Mouse (Mus musculus): ENCODE measurements at regions not wholly inside any gene's neighbourhood (a gene's known extent, or its start where the extent isn't known, plus 50 kb on each side); places are given as distances from the start of the nearest gene placed in this dataset.

DNA sequence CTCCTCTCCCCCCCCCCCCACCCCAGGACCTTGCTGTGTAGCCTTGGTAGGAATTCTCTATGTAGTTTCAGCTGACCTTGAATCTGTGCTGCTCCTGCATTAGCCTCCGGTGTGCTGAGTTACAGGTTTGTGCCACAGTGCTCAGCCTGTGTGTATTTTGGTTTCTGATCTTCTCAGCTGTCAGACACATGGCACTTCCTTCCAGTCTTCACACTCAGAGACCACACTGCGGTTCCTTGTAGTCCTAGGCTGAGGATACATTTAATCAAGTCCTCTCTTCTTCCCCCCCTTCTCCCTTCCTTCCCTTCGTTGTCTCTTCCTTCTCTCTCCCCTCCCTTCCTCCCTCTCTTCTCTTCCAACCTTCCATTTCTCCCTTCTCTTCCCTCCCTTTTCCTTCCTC, 77.7 kb upstream of the Fbxo11 start:
- Histone ChIP-seq H3K27me3 (ENCODE audit: control insufficient read depth) (no peaks in the 10 kb centered on the region), H3K36me3 (ENCODE audit: control insufficient read depth) (no peaks in the 10 kb centered on the region), H3K4me3 (replicated peaks) (no peak overlapping the region), H3K4me1 (ENCODE audit: control insufficient read depth) (no peaks in the 10 kb centered on the region), H3K9me3 (ENCODE audit: control insufficient read depth, low read length) (no peaks in the 10 kb centered on the region)
- TF ChIP-seq TAL1 (IDR thresholded peaks at IDR 0.05; ENCODE audit: low read length) = no peak
- no peak for TF ChIP-seq GATA1 (IDR thresholded peaks at IDR 0.05; ENCODE audit: low read length)

DNA sequence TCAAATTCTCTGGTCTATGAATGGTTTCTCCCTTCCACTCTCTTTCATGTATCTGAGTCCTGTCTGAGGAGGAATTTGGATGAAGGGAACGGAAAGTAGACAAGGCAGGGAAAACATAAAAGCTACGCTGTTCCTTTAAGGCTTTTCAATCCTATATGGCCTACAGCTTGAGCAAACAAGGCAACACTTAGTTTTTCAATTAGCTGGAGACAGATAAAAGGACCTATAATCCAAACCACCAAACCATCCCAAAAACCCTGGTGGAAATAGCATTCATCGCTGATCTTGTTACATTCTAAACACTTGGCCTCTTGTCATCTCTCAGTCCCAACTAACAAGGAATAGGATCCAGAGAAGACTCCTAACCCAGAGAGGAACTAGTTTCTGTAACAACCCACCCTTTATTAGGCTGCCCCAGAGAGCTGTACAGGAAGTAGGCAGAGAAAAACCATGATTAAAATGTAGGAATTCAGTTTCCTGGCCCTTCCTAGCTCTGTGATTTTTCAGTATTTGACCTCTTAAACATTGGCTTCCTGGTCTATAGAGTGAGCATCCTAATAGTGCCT, 78.4 kb upstream of the Fbxo11 start:
- Histone ChIP-seq H3K36me3 (ENCODE audit: control insufficient read depth) (no peaks in the 10 kb centered on the region), H3K9me3 (ENCODE audit: control insufficient read depth, low read length) (no peaks in the 10 kb centered on the region), H3K4me3 (replicated peaks) (no peak overlapping the region), H3K27me3 (ENCODE audit: control insufficient read depth) (no peaks in the 10 kb centered on the region), H3K4me1 (ENCODE audit: control insufficient read depth) (no peaks in the 10 kb centered on the region)
- TF ChIP-seq TAL1 (IDR thresholded peaks at IDR 0.05; ENCODE audit: low read length) (no peak), GATA1 (IDR thresholded peaks at IDR 0.05; ENCODE audit: low read length) (no peak)

DNA sequence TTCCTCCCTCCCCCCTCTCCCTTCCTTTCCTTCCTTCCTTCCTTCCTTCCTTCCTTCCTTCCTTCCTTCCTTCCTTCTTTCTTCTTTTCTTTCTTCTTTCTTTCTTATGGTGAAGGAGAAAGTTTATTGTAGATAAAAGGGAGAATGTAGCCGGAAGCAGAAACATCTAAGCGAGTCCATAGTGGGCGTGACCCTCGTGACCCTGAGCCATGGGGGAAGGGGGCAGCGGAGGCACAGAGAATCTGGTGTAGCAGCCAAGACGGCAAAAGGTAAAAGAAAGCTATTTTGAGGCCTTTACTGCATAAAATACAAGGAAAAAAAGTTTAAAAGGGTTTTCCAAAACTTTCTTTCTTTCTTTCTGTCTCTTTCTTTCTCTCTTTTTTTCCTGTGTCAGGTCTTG, 93.5 kb upstream of the Fbxo11 start:
- Histone ChIP-seq H3K36me3 (ENCODE audit: control insufficient read depth) (no peaks in the 10 kb centered on the region), H3K9me3 (ENCODE audit: control insufficient read depth, low read length) (no peaks in the 10 kb centered on the region; the same call in 1 of the 2 replicates), H3K4me3 (replicated peaks) (no peak overlapping the region), H3K4me1 (ENCODE audit: control insufficient read depth) (no peaks in the 10 kb centered on the region), H3K27me3 (ENCODE audit: control insufficient read depth) (peaks cover 4% of the 10 kb centered on the region; the same call in 1 of the 2 replicates)
- no peak for TF ChIP-seq GATA1 (IDR thresholded peaks at IDR 0.05; ENCODE audit: low read length)
- no peak for TF ChIP-seq TAL1 (IDR thresholded peaks at IDR 0.05; ENCODE audit: low read length)

DNA sequence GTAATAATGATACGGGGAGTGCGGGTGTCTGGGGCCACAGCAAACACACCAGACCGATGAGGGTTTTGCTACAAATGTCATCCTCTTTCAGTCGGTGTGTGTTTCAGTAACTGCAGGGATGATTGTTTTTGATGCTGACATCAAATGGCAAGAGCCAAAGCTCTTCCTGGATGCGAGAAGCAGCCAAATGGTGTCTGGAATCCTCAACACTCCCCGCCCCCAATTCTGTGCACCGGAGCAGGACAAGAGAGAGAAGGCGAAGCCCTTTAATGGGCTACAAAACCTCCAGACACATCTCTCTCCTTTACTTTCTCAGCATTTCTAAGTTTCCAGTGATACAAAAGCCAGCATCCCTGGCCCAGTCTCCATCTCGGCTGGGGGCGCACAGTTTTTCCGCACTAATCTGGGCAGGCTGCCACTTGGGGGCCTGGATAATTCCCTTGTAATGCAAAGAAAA, 94.1 kb upstream of the Fbxo11 start:
- Histone ChIP-seq H3K9me3 (ENCODE audit: control insufficient read depth, low read length) (no peaks in the 10 kb centered on the region; the same call in 1 of the 2 replicates), H3K4me1 (ENCODE audit: control insufficient read depth) (no peaks in the 10 kb centered on the region), H3K27me3 (ENCODE audit: control insufficient read depth) (peaks cover 4% of the 10 kb centered on the region; the same call in 1 of the 2 replicates), H3K4me3 (replicated peaks) (no peak overlapping the region), H3K36me3 (ENCODE audit: control insufficient read depth) (no peaks in the 10 kb centered on the region)
- no peak for TF ChIP-seq GATA1 (IDR thresholded peaks at IDR 0.05; ENCODE audit: low read length)
- TF ChIP-seq TAL1 (IDR thresholded peaks at IDR 0.05; ENCODE audit: low read length) = no peak

DNA sequence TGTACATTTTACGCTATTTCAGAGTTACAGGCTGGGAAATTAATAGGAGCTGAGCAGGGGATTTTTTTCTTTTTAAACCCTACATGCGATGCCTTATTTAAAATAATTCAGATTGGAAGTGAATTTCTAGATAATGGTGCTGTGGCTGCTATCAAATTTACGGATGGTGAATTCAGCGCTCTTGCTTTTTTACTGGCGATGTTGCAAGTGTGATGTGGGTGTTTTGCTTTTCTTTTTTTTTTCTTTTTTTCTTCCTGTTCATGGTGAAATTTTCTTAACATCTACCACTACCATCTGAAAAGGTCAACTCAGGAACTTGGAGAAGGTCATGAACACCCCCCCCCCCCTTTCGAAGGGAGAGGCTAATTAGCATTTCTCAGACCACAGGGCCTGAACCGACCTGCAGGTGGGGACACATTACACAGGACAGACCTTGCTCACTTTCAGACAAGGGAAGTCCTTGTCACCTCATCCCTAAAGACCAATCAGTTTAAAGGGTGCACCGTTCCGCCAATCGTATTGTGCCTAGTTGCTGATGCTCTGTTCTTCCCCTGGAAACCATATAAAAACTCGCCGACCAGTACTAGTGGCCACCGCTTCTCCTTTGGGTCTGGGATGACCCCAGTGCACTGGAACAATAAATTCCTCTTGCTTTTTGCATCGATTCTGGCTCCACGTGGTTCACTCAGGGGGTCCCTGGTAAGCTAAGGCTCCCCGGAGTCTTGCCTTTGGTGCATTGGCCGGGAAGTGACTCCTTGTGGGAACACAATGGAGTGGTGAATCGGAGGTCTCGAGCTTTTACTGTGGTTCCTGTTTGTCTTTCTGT, 95.0 kb upstream of the Fbxo11 start:
- Histone ChIP-seq H3K27me3 (ENCODE audit: control insufficient read depth) (peaks cover 4% of the 10 kb centered on the region; the same call in 1 of the 2 replicates), H3K9me3 (ENCODE audit: control insufficient read depth, low read length) (no peaks in the 10 kb centered on the region; the same call in 1 of the 2 replicates), H3K36me3 (ENCODE audit: control insufficient read depth) (no peaks in the 10 kb centered on the region), H3K4me1 (ENCODE audit: control insufficient read depth) (no peaks in the 10 kb centered on the region), H3K4me3 (replicated peaks) (no peak overlapping the region)
- no peak for TF ChIP-seq GATA1 (IDR thresholded peaks at IDR 0.05; ENCODE audit: low read length)
- TF ChIP-seq TAL1 (IDR thresholded peaks at IDR 0.05; ENCODE audit: low read length) = no peak

DNA sequence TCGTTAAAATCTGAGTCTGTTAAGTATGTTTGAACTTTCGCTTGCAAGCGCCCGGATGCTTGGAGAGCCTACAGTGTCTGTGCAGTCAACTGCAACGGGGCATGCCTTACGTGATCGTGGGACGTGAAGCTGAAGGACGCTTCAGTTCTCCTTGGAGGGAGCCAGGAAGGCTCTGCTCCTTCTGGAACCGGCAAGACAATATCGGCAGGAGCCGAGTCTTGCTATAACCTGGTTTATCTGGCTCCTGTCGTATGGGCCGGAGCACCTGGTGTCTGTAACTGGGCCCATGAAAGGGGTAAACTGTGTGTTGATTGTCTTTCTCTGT, 95.5 kb upstream of the Fbxo11 start:
- Histone ChIP-seq H3K36me3 (ENCODE audit: control insufficient read depth) (no peaks in the 10 kb centered on the region), H3K9me3 (ENCODE audit: control insufficient read depth, low read length) (no peaks in the 10 kb centered on the region; the same call in 1 of the 2 replicates)
- TF ChIP-seq GATA1 (IDR thresholded peaks at IDR 0.05; ENCODE audit: low read length) (no peak), TAL1 (IDR thresholded peaks at IDR 0.05; ENCODE audit: low read length) (no peak)

DNA sequence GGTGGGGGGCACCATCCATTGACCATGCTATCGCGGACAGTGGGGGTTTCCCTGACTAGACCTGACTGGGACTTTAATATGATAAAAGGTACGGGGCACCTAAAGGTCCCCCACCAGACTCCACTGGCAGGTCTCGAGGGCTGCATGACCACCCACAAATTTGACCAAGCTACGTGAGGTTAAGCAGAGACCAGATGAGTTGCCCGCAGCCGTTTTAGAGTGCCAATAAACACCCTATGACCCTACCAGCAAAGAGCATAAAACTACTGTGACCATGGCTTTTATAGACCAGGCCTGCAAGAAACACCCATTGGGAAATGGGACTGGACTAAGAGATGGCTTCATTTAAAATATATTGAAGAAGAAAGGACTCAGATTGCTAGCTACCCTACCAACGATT, 96.7 kb upstream of the Fbxo11 start:
- no peak overlapping the region for H3K4me3 ChIP-seq (replicated peaks)
- no peaks in the 10 kb centered on the region for H3K4me1 ChIP-seq (ENCODE audit: control insufficient read depth)
- peaks cover 4% of the 10 kb centered on the region; the same call in 1 of the 2 replicates for H3K9me3 ChIP-seq (ENCODE audit: control insufficient read depth, low read length)
- no peak for TF ChIP-seq TAL1 (IDR thresholded peaks at IDR 0.05; ENCODE audit: low read length)
- TF ChIP-seq GATA1 (IDR thresholded peaks at IDR 0.05; ENCODE audit: low read length) = no peak
- no peaks in the 10 kb centered on the region for H3K36me3 ChIP-seq (ENCODE audit: control insufficient read depth)
- peaks cover 4% of the 10 kb centered on the region; the same call in 1 of the 2 replicates for H3K27me3 ChIP-seq (ENCODE audit: control insufficient read depth)

More for the DNA sequence above, 95.5 kb upstream of the Fbxo11 start:
- Histone ChIP-seq H3K4me1 (ENCODE audit: control insufficient read depth) (no peaks in the 10 kb centered on the region), H3K27me3 (ENCODE audit: control insufficient read depth) (peaks cover 4% of the 10 kb centered on the region; the same call in 1 of the 2 replicates), H3K4me3 (replicated peaks) (no peak overlapping the region)

DNA sequence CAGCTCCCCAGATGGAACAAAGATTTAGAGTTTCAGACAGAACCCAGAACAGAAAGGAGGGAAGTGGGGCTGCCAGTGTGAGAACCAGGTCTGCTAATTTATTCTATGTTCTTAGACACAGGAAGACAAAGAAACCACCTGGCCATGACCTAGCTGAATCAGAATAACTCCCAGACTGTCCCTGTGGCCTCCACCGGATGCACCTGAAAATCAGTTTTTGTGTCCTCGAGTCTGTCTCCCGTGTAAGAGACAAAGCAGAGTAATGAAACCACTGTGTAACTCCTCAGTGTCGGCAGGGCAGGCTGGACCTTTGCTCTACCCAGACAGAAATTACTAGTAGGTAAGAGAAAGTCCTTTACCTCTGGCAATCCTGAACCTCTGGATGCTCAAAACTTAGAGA, 99.7 kb upstream of the Fbxo11 start:
- H3K4me3 ChIP-seq (replicated peaks) = no peak overlapping the region
- H3K27me3 ChIP-seq (ENCODE audit: control insufficient read depth) = no peaks in the 10 kb centered on the region
- no peaks in the 10 kb centered on the region for H3K36me3 ChIP-seq (ENCODE audit: control insufficient read depth)
- no peak for TF ChIP-seq TAL1 (IDR thresholded peaks at IDR 0.05; ENCODE audit: low read length)
- no peaks in the 10 kb centered on the region for H3K4me1 ChIP-seq (ENCODE audit: control insufficient read depth)
- peaks cover 4% of the 10 kb centered on the region; the same call in 1 of the 2 replicates for H3K9me3 ChIP-seq (ENCODE audit: control insufficient read depth, low read length)

DNA sequence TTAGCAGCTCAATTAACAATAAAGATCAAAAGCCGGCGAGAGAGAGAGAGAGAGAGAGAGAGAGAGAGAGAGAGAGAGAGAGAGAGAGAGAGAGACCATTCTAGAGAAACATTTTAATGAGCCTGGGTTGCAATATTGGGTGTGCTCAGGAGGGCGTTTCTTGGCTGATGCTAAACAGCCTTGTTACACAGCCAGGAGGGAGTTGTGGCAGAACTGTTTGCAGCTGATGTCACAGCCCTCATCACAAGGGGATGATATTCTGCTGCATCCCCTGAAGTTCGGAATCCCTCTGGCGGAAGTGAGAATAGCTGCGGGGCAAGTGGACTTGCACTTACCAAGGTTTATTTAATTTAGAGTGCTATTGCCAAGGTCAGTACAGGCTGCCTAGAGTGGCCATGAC, 100.7 kb upstream of the Fbxo11 start:
- no peaks in the 10 kb centered on the region for H3K4me1 ChIP-seq (ENCODE audit: control insufficient read depth)
- TF ChIP-seq GATA1 (IDR thresholded peaks at IDR 0.05; ENCODE audit: low read length) (no peak), TAL1 (IDR thresholded peaks at IDR 0.05; ENCODE audit: low read length) (no peak)

More for the DNA sequence above, 100.7 kb upstream of the Fbxo11 start:
- no peaks in the 10 kb centered on the region for H3K27me3 ChIP-seq (ENCODE audit: control insufficient read depth)
- no peak overlapping the region for H3K4me3 ChIP-seq (replicated peaks)
- H3K36me3 ChIP-seq (ENCODE audit: control insufficient read depth) = no peaks in the 10 kb centered on the region
- peaks cover 4% of the 10 kb centered on the region; the same call in 1 of the 2 replicates for H3K9me3 ChIP-seq (ENCODE audit: control insufficient read depth, low read length)
